Mouse (Mus musculus) frontal cortex, adult 2 months (tissue): Measurements from ENCODE around the gene Fgf22. TPM values are rescaled to one million over a fixed set of nuclear protein-coding genes. Genes with fewer than 3 reads are reported as not detected.
"Not testable (repeated sequence)": the region's sequence is repeated elsewhere in the genome, so short reads cannot be mapped to it uniquely, and the experiment has no call there.

Experiments used
- DNase-seq, 2 experiments: peaks; one replicate each; pipeline ENCODE4 v3.0.0; 2022; ENCODE audit warnings: low spot score in 1 of 2; ENCODE audit errors: extremely low spot score in 1 of 2
- polyA plus RNA-seq: library from polyadenylated mRNA; depleted of rRNA; stranded (reverse); fragments of >200 nt; gene quantifications from 2 replicates; pipeline ENCODE4 v1.2.3, GENCODE M21; 2012

Fgf22 gene
- polyA plus RNA-seq, 1 experiment = 6.2 TPM

DNA sequence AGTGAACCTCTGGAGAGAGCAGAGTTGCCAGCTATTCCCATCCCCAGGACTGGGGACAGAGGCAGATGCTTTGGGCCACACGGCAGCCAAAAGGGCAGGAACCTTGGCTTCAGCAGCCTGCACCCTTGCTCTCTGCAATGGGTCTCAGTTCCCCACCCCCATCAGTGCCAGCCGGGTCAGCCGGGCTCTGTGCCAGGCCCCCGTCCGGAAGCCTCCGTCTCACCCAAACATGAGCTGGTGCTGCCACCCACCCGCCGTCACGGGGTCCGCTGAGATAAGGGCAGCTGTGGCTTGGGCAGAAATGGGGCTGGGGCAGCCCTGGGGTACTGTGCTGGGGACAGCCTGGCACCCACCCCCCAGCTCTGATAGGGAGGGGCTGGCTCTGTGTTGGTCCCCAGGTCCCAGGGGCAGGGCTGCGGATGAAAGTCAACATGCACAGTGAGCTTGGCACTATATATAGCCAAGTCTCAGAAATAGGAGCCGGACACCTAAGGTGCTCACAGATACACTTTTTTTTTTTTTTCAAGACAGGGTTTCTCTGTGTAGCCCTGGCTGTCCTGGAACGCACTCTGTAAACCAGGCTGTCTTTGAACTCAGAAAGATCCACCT lies 25.4 kb upstream of the Fgf22 start:
- peak in 1 of 2 experiments; percentile 59 for DNase-seq

DNA sequence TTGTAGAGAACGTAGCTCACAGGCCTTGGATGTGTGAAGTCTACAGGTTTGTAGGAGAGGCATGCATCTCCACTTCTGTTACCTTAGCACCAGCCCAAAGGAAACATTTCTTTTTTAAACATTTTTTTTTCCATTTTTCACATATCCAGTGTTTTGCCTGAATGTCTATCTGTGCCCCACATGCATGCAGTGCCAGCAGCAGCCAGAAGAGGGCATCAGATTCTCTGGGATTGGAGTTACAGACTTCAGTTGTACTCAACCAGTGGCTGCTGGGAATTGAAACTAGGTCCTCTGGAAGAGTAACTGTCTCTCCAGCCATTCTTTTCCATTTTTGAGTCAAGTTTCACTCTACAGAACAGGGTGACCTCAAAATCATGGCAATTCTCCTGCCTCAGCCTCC lies 22.4 kb upstream of the Fgf22 start:
- DNase-seq = peak in 1 of 2 experiments; percentile 62

DNA sequence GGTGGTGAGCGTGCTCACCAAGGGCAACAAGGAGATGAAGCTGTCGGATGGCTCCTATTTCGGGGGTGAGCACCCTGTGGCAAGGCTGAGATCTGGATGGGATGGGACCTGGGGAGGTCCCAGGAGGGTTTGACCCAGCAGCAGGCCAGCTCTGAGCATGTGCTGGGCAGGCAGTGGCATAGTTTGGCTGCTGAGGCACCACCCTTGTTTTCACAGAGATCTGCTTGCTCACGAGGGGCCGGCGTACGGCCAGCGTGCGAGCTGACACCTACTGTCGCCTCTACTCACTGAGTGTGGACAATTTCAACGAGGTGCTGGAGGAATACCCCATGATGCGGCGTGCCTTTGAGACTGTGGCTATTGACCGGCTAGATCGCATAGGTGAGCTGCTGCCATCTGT lies 21.0 kb upstream of the Fgf22 start:
- DNase-seq = no peak

DNA sequence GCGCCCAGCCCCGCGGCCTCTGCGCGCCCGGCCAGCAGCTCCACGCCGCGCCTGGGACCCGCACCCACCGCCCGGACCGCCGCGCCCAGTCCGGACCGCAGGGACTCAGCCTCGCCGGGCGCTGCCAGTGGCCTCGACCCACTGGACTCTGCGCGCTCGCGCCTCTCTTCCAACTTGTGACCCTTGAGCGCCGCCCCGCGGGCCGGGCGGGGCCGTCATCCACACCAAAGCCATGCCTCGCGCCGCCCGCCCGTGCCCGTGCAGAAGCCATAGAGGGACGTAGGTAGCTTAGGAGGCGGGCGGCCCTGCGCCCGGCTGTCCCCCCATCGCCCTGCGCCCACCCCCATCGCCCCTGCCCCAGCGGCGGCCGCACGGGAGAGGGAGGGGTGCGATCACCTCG lies 19.5 kb upstream of the Fgf22 start:
- no peak for DNase-seq

DNA sequence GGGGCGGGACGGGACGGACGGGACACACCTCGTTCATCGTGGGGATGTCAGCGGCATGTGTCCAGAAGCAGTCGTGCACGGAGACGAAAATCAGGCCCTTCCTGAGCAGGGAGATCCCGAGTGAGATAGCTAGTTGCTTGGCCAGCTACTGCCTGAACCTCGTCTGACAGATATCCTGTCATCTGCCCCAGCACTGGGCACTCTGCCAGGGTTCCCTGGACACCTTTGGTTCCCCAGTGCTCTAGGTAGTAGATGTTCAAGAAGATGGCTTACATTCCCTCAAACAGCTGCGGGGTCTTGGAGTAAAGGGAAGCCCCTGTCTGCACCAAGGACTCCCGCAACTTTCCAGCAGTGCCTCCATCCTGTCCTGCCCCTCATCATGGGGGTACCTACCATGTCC lies 18.2 kb upstream of the Fgf22 start:
- no peak for DNase-seq

DNA sequence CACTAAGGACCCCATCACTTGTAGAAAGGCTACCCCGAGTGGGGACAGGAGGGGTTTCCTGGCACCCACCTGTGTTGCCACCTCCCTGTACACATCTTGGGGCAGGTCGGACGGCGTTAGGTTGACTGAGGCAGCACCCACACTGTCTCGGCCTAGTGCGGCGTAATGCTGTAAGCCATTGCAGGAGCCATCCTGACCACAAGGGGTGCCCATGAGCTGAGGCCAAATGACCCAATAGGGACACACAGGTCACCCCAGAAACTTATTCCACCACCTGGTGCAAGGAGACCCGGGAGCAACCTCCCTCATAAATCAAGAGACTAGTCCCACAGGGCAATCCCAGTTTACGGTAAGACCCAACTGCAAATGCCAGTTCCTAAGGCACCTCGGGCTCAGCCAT lies 16.6 kb upstream of the Fgf22 start:
- no peak for DNase-seq

DNA sequence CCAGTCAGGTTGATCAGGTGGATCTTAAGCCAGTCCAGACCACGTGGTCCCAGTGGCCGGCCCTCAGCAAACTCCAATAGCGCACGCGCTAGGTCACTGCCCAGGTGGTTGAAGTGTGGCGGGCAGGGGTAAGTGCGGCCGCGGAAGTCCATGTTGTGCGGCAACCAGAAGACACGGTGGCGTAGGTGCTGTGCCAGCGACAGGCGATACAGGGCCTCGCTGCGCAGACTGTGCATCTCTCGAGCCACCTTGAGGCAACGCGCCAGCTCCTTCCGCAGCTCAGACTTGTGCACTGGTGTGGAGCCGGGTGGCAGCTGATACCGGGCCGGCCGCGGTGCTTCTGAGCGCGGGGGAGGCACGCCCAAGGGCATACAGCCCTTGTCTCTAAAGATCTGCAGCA lies 15.6 kb upstream of the Fgf22 start:
- no peak for DNase-seq

DNA sequence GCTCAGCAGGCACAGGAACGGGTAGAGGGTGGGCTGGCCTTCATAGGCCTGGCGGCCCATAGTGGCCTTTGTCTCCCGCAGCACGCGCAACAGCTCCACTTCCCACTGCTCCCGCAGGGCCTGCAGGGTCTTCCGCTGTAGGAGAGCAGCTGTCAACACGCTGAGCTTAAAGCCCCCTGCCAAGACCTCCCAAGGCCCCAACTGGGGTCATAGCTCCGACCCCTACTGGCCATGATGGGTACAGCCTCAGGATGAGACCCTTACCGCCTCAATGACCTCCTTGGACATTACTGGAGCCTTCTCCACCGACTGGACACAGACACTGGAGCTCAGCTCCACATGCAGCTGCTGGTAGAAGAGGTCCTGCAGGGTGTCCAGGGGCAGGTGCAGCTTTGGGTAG lies 14.0 kb upstream of the Fgf22 start:
- DNase-seq = no peak

DNA sequence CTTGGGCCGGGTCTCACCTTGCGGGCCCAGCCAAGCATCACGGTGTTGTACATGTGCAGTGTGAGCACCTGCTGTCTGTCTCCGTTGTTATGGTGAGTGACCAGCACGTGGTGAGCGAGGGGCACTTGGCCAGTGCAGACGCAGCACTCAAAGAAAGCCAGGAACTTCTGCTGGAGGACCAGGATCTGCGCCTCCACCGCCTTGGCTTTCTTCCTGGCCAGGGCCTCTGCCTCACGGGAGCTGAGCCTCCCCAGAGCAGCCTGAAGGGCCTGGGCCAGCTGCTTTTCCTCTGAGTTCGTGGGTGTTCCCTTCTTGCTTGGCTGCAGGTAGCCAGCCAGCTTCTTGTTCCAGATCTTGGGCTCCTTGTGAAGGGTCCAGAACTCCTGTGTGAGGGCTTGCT lies 11.7 kb upstream of the Fgf22 start:
- no peak for DNase-seq

DNA sequence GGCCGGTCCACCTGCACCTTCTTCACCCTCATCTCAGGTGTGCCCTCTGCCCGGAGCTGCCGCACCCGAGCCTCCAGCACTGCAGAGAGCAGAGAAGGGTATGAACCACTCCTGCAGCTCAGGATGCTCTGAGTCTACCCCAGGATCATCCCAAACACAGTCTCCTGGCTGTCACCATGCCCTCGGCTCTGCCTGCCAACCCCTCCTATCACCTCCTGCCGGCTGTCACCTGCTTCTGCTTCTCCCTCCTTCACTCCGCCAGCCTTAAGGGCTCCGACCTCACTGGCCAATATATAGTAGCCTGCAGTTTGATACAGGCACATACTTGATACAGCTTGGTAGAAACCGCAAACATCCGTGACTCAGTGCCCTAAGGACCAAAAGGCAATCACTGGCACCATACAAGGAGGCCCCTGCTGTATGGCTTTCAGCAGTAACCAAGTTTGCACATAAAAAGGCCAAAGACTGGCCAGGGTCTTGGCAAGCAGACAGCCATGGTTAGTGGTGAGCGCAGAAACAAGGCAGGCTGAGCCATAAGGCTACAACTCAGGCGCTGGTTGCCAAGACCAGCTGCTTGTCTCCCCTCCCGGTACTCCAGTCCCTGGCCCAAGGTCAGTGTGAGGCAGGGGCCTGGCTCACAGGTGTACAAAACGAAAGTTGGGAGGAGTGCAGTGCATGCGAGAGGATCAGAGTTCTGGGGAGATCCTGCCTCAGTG lies 11.1 kb upstream of the Fgf22 start:
- DNase-seq = no peak

DNA sequence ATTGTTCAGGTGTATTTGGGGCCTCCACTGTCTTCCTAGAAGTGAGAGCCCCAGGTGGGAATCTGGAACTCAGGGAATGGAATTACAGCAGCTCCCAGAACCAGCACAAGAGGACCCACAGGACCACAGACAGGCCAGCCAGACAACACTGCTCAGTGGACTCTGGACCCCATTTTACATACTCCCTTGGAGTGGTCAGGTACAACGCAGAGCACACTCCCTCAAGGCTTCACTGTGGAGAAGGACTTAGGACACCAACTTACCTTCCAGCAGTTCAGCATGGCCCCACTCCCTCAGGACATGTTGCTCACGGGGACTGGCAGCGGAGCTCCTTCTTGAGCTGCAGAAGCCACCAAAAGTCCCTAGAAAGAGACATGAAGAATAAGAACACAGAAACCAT lies 9.5 kb upstream of the Fgf22 start:
- DNase-seq = no peak

DNA sequence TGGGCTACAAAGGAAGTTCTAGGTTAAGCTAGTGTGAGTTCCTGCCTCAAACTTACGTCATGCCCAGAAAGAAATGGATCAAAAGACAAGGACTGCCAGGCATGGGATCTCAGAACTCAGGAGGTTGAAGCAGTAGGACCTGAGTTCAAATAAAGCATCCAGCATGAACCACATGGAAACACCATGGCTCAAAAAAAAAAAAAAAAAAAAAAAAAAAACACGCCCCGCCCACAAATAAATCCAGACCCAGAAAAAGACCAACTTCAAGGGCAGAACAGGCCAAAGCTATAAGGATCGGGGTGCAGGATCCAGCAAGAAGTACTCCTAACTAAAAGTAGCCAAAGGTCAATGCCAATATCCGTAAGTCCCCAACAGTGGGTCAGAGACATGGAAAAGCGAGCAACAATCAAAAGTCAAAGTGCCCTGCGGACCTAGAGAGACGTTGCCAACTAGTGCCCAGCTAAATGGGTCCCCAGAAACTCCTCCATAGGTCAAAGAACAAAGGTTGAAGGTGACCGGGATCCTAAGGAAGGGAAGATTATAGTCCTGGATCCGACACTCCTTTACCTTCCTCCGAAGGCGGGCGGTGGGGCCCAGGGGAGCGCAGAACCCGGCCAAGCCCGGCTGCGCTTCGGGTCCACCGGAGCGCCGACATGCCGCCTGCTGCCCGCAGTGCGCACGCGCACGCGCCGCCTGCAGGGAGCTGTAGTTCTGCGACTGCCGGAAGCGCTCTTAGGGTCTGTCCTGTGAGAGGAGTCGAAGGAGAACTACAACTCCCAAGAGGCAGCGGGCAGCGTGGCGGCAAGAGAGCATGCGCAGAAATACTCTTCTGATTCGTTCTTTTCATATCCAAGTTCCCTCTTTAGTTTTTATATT lies 8.7 kb upstream of the Fgf22 start, which contains the start of gene Polrmt:
Gene Polrmt (minus strand): TSS at position 684 of the 876 bp plus-strand sequence.
- peak; percentile 97 to 98 for DNase-seq

DNA sequence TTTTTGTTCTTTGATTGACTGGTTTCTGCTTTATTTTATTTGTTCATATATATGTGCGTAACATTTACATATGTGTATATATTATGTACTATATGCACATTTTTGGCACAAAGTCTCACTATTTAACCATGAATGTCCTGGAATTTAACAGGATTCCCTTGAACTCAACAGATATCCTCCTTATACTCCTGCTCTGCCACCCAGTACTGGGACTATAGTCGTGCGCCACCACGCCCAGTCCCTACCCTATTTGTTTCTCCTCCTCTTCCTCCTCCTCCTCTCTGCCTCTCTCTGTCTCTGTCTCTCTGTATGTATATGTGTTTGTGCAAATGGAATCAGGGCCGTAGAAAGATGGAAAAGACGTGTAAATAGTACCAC lies 8.1 kb upstream of the Fgf22 start:
- DNase-seq = no peak

DNA sequence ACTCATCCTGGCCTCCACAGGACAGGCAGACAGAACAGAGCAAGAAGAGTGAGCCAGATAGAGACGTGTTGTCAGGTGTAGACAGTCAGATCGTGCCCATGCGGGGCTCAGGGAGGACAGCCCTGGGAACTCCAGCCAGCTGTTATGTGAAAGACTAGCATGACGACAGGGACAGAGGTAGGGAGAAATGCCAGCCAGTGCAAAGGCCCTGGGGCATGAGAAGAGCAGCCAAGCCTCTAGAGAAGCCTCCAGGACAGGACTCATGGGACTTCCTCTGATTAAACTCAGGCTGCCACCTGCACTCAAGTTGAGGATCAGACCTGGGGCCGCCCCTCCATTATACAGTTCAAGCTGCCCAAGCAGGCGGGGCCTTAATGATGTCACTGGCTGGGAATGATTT lies 6.4 kb upstream of the Fgf22 start:
- no peak for DNase-seq

DNA sequence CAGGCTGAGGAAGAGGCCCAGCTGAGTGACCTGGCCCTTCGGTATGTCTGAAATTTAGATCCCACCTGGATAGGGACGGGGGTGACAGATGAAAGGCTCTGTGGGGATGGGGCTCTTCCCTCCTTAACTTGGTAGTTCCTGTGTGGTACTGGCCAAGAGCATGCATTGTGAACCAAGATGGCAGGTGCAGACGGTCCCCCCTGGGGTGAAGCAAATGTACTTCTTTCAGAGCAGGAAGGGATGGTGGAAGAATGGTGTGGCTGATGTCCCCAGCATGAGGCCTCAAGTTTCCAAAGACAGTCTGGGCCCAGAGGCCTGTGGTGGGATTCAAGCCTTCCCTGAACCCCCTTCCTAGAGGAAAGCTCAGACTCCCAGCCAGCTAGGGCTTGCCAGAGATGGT lies 978 bp downstream of the Fgf22 start:
- no peak for DNase-seq

DNA sequence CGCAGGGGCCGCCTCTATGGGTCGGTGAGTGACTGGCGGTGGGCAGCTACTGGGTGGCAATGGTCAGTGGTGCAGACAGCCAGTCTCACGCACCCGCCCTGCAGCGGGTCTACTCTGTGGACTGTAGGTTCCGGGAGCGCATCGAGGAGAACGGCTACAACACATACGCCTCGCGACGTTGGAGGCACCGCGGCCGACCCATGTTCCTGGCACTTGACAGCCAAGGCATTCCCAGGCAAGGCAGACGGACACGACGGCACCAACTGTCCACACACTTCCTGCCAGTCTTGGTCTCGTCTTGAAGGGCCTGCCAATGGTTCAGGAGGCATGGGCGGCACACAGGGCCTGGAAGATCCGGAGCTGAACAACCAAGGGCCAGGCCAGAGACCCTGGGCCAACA lies 1.8 kb downstream of the Fgf22 start:
- no peak for DNase-seq

DNA sequence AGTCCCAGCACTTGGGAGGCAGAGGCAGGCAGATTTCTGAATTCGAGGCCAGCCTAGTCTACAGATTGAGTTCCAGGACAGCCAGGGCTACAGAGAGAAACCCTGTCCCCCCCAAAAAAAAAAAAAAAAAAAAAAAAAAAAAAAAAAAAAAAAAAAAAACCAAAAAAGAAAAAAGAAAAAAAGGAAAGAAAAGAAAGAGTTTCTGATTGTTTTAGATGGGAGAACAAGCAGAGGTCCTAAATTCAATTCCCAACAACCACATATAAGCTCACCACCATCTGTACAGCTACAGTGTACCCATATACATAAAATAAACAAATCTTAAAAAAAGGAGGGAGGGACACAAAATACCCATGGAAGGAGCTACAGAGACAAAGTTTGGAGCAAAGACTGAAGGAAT lies 4.8 kb downstream of the Fgf22 start:
- DNase-seq = not testable (repeated sequence)

DNA sequence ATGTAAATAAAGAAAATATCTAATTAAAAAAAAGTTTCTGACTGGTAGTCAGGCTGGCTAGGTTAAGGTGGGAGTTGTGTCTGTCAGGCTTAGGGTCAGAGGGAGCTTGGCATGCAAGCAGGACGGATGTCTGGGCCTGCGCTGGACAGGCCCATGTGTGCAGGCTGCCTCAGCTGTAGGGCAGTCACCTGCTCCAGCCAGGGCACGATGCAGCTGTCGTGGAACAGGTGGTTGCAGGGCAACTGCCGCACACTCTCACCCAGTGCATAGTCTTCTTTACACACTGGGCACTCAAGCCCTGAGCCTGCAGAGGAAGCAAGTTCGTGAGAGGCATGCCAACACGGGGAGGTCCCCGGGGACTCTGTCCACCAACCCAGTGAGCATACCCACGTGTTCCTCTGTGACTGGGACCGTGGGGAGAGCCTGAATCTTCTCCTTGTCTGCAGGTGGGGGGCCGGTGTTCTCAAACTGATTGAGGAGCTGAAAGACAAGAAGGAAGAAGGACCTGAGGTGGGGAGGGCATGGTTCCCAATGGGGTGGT lies 5.8 kb downstream of the Fgf22 start:
- DNase-seq = no peak

DNA sequence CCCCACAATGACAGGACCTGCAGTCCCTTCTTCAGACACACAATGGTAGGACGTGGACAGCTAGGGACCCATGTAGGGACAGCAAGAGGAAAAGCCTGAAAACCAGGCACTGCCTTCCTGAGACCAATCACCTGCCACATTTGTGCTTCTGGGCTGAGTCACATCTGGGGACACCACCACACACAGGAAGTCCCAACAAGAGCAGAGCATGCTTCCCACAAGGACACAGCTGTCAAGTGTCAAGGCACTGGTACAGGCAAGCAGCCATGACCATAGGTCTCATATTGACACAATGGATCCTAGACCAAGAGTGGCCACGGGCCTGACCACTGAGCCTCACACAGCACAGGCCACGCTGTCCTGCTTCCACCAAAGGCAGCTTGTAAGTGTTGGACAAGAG lies 8.0 kb downstream of the Fgf22 start:
- no peak for DNase-seq

DNA sequence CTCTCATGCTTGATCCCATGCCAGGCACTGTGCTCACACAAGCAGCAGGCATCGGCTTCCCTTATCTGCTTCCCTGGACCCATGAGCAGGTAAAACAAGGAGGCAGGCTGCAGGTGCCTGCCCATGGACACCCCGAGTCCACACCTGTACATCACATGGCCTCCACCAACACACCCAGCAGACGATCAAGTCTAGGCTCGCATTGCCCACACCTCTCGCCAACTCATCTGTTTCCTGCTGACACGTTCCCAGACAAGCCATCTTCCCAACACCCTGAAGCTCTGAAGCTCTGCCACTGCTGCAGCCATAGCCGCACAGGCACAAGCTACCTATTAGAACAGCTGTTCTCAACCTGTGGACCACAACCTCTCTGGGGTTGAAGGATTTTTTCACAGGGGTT lies 9.4 kb downstream of the Fgf22 start:
- DNase-seq = no peak

DNA sequence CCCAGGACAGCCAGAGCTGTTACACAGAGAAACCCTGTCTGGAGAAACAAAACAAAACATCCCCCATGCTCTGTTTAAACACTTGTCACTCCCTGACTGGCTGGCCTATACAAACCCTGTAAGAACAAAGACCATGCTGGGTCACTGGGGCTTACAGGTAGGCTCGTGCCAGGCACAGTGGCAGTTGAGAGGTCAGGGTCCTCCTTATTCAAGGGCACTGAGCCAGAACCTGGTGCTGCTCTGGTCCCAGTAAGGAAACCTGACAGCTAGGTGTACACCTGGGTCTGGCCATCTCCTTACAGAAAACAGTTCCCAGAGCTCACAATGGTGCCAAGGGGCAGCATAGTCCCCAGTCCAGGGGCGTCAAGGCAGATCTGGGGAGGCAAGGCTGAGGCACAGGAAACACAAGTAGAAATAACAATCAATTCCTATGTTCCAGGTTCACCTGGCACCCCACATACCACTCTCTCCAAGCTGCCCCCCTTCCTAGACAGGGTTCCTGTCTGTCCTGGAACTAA lies 10.4 kb downstream of the Fgf22 start:
- DNase-seq = no peak
